Mouse (Mus musculus): Measurements from ENCODE around the gene Tpsab1. TPM values are rescaled to one million over a fixed set of nuclear protein-coding genes. Genes with fewer than 3 reads are reported as not detected.

Gene Tpsab1
- total and polyA plus RNA-seq, 2 experiments from 2014 or later: not detected

- Histone ChIP-seq H3K4me1 (ENCODE audit: insufficient read depth, low read length) (no peaks in the 10 kb centered on the region), H3K36me3 (ENCODE audit: insufficient read depth, low read length) (no peaks in the 10 kb centered on the region), H3K9ac (replicated peaks; ENCODE audit: low read length) (no peak overlapping the region), H3K27me3 (ENCODE audit: insufficient read depth, low read length) (no peaks in the 10 kb centered on the region), H3K27ac (no peak overlapping the region), H3K9me3 (ENCODE audit: low read length) (no peaks in the 10 kb centered on the region), H3K4me2 (ENCODE audit: low read depth, low read length) (no peak overlapping the region), H3K4me3 (ENCODE audit: low read length) (no peak overlapping the region)
- WGBS: 90% methylated on average over 8 of the region's 8 CpGs
- TF ChIP-seq CTCF (IDR thresholded peaks at IDR 0.05; ENCODE audit: low read depth): no peak
- ATAC-seq: no peak
- no peak for DNase-seq (ENCODE audit: low spot score)
These were observed 24.5 kb downstream of the Tpsab1 start for GRCm38 (mm10) chr17:25320819-25321218.

DNA sequence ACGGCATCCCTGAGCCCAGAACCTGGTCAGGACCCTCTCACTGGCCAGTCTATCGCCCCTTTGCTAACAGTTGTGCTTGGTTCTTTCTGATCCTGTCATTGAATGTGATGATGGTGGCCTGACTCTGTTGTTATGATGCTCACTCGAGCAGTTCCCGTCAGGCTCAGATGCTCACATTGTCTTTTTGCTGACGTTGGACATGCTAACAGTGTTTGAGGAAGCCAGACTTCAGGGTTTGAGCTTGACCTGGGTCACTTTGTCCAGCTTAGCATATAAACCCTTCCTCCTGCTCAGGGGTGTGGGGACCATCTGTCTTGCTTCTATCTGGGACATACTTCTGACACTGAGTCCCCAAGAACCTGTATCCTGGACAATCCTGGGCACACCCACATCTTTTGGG is 27.0 kb downstream of the Tpsab1 start, which contains the start of gene Prss29:
Prss29 (plus strand) TSS at position 301 of the 400 bp plus-strand sequence.
- no peaks in the 10 kb centered on the region for H3K9me3 ChIP-seq (ENCODE audit: low read length)
- 68% methylated on average over 5 of the region's 5 CpGs for WGBS
- no peak within 1 kb of the TSS for H3K4me2 ChIP-seq (ENCODE audit: low read depth, low read length)
- no peak within 1 kb of the TSS for H3K9ac ChIP-seq (replicated peaks; ENCODE audit: low read length)
- no peaks in the 10 kb centered on the region for H3K4me1 ChIP-seq (ENCODE audit: insufficient read depth, low read length)
- ATAC-seq (no peak), DNase-seq (ENCODE audit: low spot score) (no peak)
- no peak for TF ChIP-seq CTCF (IDR thresholded peaks at IDR 0.05; ENCODE audit: low read depth)
- H3K4me3 ChIP-seq (ENCODE audit: low read length): no peak within 1 kb of the TSS
- H3K27ac ChIP-seq: no peak within 1 kb of the TSS
- no peaks in the 10 kb centered on the region for H3K27me3 ChIP-seq (ENCODE audit: insufficient read depth, low read length)
- H3K36me3 ChIP-seq (ENCODE audit: insufficient read depth, low read length): no peaks in the 10 kb centered on the region

DNA sequence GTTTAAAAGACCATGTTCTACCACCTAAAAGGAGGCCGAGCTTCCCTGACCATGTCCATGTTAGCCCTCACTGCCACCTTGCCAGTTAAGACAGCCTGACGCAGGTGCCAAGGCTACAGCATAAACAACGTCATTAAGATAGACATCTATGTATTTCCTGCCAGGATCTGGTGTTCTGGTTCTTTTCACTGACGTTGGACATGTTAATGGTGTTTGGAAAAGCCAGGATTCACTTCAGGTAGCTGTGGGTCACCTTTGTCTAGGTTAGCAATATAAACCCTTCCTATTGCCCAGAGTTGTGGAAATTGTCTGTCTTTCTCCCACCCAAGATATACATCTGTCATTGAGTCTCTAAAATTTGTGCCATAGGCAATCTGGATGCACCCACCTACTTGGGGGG is 37.0 kb downstream of the Tpsab1 start, which contains the start of gene Prss28:
Prss28 (plus strand) TSS at position 301 of the 400 bp plus-strand sequence.
- Histone ChIP-seq H3K4me3 (ENCODE audit: low read length) (no peak within 1 kb of the TSS), H3K9me3 (ENCODE audit: low read length) (no peaks in the 10 kb centered on the region), H3K4me1 (ENCODE audit: insufficient read depth, low read length) (no peaks in the 10 kb centered on the region), H3K27ac (no peak within 1 kb of the TSS), H3K27me3 (ENCODE audit: insufficient read depth, low read length) (no peaks in the 10 kb centered on the region), H3K36me3 (ENCODE audit: insufficient read depth, low read length) (no peaks in the 10 kb centered on the region), H3K4me2 (ENCODE audit: low read depth, low read length) (no peak within 1 kb of the TSS), H3K9ac (replicated peaks; ENCODE audit: low read length) (no peak within 1 kb of the TSS)
- no peak for TF ChIP-seq CTCF (IDR thresholded peaks at IDR 0.05; ENCODE audit: low read depth)
- WGBS: 77% methylated on average over 4 of the region's 4 CpGs
- DNase-seq (ENCODE audit: low spot score): no peak
- no peak for ATAC-seq

GRCm38 (mm10) chr17:25298094-25298493 is 47.3 kb downstream of the Tpsab1 start, which contains the start of gene Prss34:
Gene Prss34, plus strand, starts transcription at chr17:25298394.
- Histone ChIP-seq H3K4me1 (ENCODE audit: insufficient read depth, low read length) (no peaks in the 10 kb centered on the region), H3K27me3 (ENCODE audit: insufficient read depth, low read length) (no peaks in the 10 kb centered on the region), H3K9ac (replicated peaks; ENCODE audit: low read length) (no peak within 1 kb of the TSS), H3K4me3 (ENCODE audit: low read length) (no peak within 1 kb of the TSS), H3K4me2 (ENCODE audit: low read depth, low read length) (no peak within 1 kb of the TSS), H3K36me3 (ENCODE audit: insufficient read depth, low read length) (no peaks in the 10 kb centered on the region), H3K9me3 (ENCODE audit: low read length) (no peaks in the 10 kb centered on the region), H3K27ac (no peak within 1 kb of the TSS)
- WGBS: 80% methylated on average over 5 of the region's 5 CpGs
- no peak for TF ChIP-seq CTCF (IDR thresholded peaks at IDR 0.05; ENCODE audit: low read depth)
- DNase-seq (ENCODE audit: low spot score): no peak
- ATAC-seq: no peak

DNA sequence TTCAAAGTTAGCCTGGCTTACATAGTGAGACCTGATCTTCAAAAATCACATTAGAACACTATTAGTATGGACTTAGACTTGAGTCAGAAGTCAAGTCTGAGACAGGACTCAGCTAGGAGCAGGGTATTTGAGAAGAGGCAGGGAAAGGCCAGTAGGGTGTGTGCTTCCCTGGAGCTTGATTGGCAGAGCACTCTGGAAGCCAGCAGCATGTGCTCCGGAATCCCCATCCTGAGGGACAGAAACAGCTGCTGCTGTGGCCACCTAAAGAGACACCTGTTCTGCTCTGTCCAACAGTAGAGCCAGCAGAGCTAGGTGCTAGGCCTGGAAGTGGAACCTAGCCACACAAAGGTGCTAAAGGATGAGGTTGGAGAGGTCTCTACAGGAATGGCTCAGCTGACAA is 51.3 kb downstream of the Tpsab1 start:
- Histone ChIP-seq H3K27me3 (ENCODE audit: insufficient read depth, low read length) (no peaks in the 10 kb centered on the region), H3K4me2 (ENCODE audit: low read depth, low read length) (no peak overlapping the region), H3K9ac (replicated peaks; ENCODE audit: low read length) (no peak overlapping the region), H3K4me1 (ENCODE audit: insufficient read depth, low read length) (no peaks in the 10 kb centered on the region), H3K9me3 (ENCODE audit: low read length) (no peaks in the 10 kb centered on the region), H3K4me3 (ENCODE audit: low read length) (no peak overlapping the region), H3K27ac (no peak overlapping the region), H3K36me3 (ENCODE audit: insufficient read depth, low read length) (no peaks in the 10 kb centered on the region)
- ATAC-seq: no peak
- no peak for DNase-seq (ENCODE audit: low spot score)
- 65% methylated on average over 1 of the region's 1 CpGs for WGBS
- TF ChIP-seq CTCF (IDR thresholded peaks at IDR 0.05; ENCODE audit: low read depth): no peak

- no peak overlapping the region for H3K4me2 ChIP-seq (ENCODE audit: low read depth, low read length)
- no peaks in the 10 kb centered on the region for H3K27me3 ChIP-seq (ENCODE audit: insufficient read depth, low read length)
- no peaks in the 10 kb centered on the region for H3K36me3 ChIP-seq (ENCODE audit: insufficient read depth, low read length)
- no peak overlapping the region for H3K9ac ChIP-seq (replicated peaks; ENCODE audit: low read length)
- no peak for DNase-seq (ENCODE audit: low spot score)
- H3K4me1 ChIP-seq (ENCODE audit: insufficient read depth, low read length): no peaks in the 10 kb centered on the region
- no peak overlapping the region for H3K27ac ChIP-seq
- no peak for TF ChIP-seq CTCF (IDR thresholded peaks at IDR 0.05; ENCODE audit: low read depth)
- WGBS: 84% methylated on average over 5 of the region's 5 CpGs
- H3K9me3 ChIP-seq (ENCODE audit: low read length): no peaks in the 10 kb centered on the region
- no peak for ATAC-seq
- H3K4me3 ChIP-seq (ENCODE audit: low read length): no peak overlapping the region
These were observed 51.9 kb downstream of the Tpsab1 start for GRCm38 (mm10) chr17:25293495-25293894.

Other genes with a start within 250 kb of the Tpsab1 start
- 46.9 and 59.3 TPM in 2 replicates for gene Telo2, start 229.6 kb downstream of the Tpsab1 start, total RNA-seq (2014; rRNA removed)
- gene Telo2, start 229.6 kb downstream of the Tpsab1 start, polyA plus RNA-seq (2015; fragmentation: Nextera tagmentation; extraction: Ambion mirVana): 32.5 and 33.1 TPM in 2 replicates
- 0.63 TPM in 1 of 2 replicates, not detected in the other for gene Ptx4, start 224.8 kb downstream of the Tpsab1 start, total RNA-seq (2014; rRNA removed)
- gene Ptx4, start 224.8 kb downstream of the Tpsab1 start, polyA plus RNA-seq (2015; fragmentation: Nextera tagmentation; extraction: Ambion mirVana): 0.21 and 0.26 TPM in 2 replicates
- gene Clcn7, start 212.2 kb downstream of the Tpsab1 start, total RNA-seq (2014; rRNA removed): 34.9 and 40.6 TPM in 2 replicates
- gene Clcn7, start 212.2 kb downstream of the Tpsab1 start, polyA plus RNA-seq (2015; fragmentation: Nextera tagmentation; extraction: Ambion mirVana): 22.9 and 23.3 TPM in 2 replicates
- gene Ccdc154, start 183.1 kb downstream of the Tpsab1 start, total RNA-seq (2014; rRNA removed): not detected in 2 replicates
- not detected in 2 replicates for gene Ccdc154, start 183.1 kb downstream of the Tpsab1 start, polyA plus RNA-seq (2015; fragmentation: Nextera tagmentation; extraction: Ambion mirVana)
- not detected in 2 replicates for gene Gm38655, start 170.1 kb downstream of the Tpsab1 start, total RNA-seq (2014; rRNA removed)
- not detected in 2 replicates for gene Gm38655, start 170.1 kb downstream of the Tpsab1 start, polyA plus RNA-seq (2015; fragmentation: Nextera tagmentation; extraction: Ambion mirVana)
- gene BC003965, start 161.0 kb downstream of the Tpsab1 start, total RNA-seq (2014; rRNA removed): 15.7 and 19.9 TPM in 2 replicates
- 27.4 and 29.9 TPM in 2 replicates for gene BC003965, start 161.0 kb downstream of the Tpsab1 start, polyA plus RNA-seq (2015; fragmentation: Nextera tagmentation; extraction: Ambion mirVana)
- 39.6 and 43.3 TPM in 2 replicates for gene Unkl, start 157.2 kb downstream of the Tpsab1 start, total RNA-seq (2014; rRNA removed)
- 14.1 and 15.1 TPM in 2 replicates for gene Unkl, start 157.2 kb downstream of the Tpsab1 start, polyA plus RNA-seq (2015; fragmentation: Nextera tagmentation; extraction: Ambion mirVana)
- 87.5 and 89.2 TPM in 2 replicates for gene Gnptg, start 105.4 kb downstream of the Tpsab1 start, total RNA-seq (2014; rRNA removed)
- gene Gnptg, start 105.4 kb downstream of the Tpsab1 start, polyA plus RNA-seq (2015; fragmentation: Nextera tagmentation; extraction: Ambion mirVana): 128 and 129 TPM in 2 replicates
- gene Tsr3, start 105.4 kb downstream of the Tpsab1 start, total RNA-seq (2014; rRNA removed): 42.6 and 43.5 TPM in 2 replicates
- 65.3 and 70.7 TPM in 2 replicates for gene Tsr3, start 105.4 kb downstream of the Tpsab1 start, polyA plus RNA-seq (2015; fragmentation: Nextera tagmentation; extraction: Ambion mirVana)
- 64.0 and 79.3 TPM in 2 replicates for gene Baiap3, start 89.2 kb downstream of the Tpsab1 start, total RNA-seq (2014; rRNA removed)
- 27.3 and 27.8 TPM in 2 replicates for gene Baiap3, start 89.2 kb downstream of the Tpsab1 start, polyA plus RNA-seq (2015; fragmentation: Nextera tagmentation; extraction: Ambion mirVana)
- gene Ube2i, start 70.9 kb downstream of the Tpsab1 start, total RNA-seq (2014; rRNA removed): 340 and 377 TPM in 2 replicates
- 372 and 390 TPM in 2 replicates for gene Ube2i, start 70.9 kb downstream of the Tpsab1 start, polyA plus RNA-seq (2015; fragmentation: Nextera tagmentation; extraction: Ambion mirVana)
- not detected in 2 replicates for gene Prss34, start 47.2 kb downstream of the Tpsab1 start, total RNA-seq (2014; rRNA removed)
- not detected in 2 replicates for gene Prss34, start 47.2 kb downstream of the Tpsab1 start, polyA plus RNA-seq (2015; fragmentation: Nextera tagmentation; extraction: Ambion mirVana)
- gene Prss28, start 36.9 kb downstream of the Tpsab1 start, total RNA-seq (2014; rRNA removed): not detected in 2 replicates
- not detected in 2 replicates for gene Prss28, start 36.9 kb downstream of the Tpsab1 start, polyA plus RNA-seq (2015; fragmentation: Nextera tagmentation; extraction: Ambion mirVana)
- not detected in 2 replicates for gene Prss29, start 26.9 kb downstream of the Tpsab1 start, total RNA-seq (2014; rRNA removed)
- gene Prss29, start 26.9 kb downstream of the Tpsab1 start, polyA plus RNA-seq (2015; fragmentation: Nextera tagmentation; extraction: Ambion mirVana): not detected in 2 replicates
- gene Tpsb2, start 20.7 kb upstream of the Tpsab1 start, total RNA-seq (2014; rRNA removed): 0.21 TPM in 1 of 2 replicates, not detected in the other
- gene Tpsb2, start 20.7 kb upstream of the Tpsab1 start, polyA plus RNA-seq (2015; fragmentation: Nextera tagmentation; extraction: Ambion mirVana): 0.72 and 1.8 TPM in 2 replicates
- gene Tpsg1, start 23.7 kb upstream of the Tpsab1 start, total RNA-seq (2014; rRNA removed): 0.21 TPM in 1 of 2 replicates, not detected in the other
- gene Tpsg1, start 23.7 kb upstream of the Tpsab1 start, polyA plus RNA-seq (2015; fragmentation: Nextera tagmentation; extraction: Ambion mirVana): 0.65 and 1.5 TPM in 2 replicates
- gene Cacna1h, start 88.2 kb upstream of the Tpsab1 start, total RNA-seq (2014; rRNA removed): 82.1 and 111 TPM in 2 replicates
- gene Cacna1h, start 88.2 kb upstream of the Tpsab1 start, polyA plus RNA-seq (2015; fragmentation: Nextera tagmentation; extraction: Ambion mirVana): 4.8 and 5.7 TPM in 2 replicates
- gene Tekt4, start 109.1 kb upstream of the Tpsab1 start, total RNA-seq (2014; rRNA removed): 5.7 and 7.4 TPM in 2 replicates
- gene Tekt4, start 109.1 kb upstream of the Tpsab1 start, polyA plus RNA-seq (2015; fragmentation: Nextera tagmentation; extraction: Ambion mirVana): 2.3 and 3.2 TPM in 2 replicates
- gene Sstr5, start 151.7 kb upstream of the Tpsab1 start, total RNA-seq (2014; rRNA removed): 2.3 and 2.5 TPM in 2 replicates
- 0.84 and 1.2 TPM in 2 replicates for gene Sstr5, start 151.7 kb upstream of the Tpsab1 start, polyA plus RNA-seq (2015; fragmentation: Nextera tagmentation; extraction: Ambion mirVana)
- 52.1 and 54.5 TPM in 2 replicates for gene Sox8, start 225.1 kb upstream of the Tpsab1 start, total RNA-seq (2014; rRNA removed)
- gene Sox8, start 225.1 kb upstream of the Tpsab1 start, polyA plus RNA-seq (2015; fragmentation: Nextera tagmentation; extraction: Ambion mirVana): 28.9 and 31.5 TPM in 2 replicates
- 38.1 and 45.1 TPM in 2 replicates for gene Lmf1, start 233.5 kb upstream of the Tpsab1 start, total RNA-seq (2014; rRNA removed)
- gene Lmf1, start 233.5 kb upstream of the Tpsab1 start, polyA plus RNA-seq (2015; fragmentation: Nextera tagmentation; extraction: Ambion mirVana): 21.4 and 22.4 TPM in 2 replicates

Data from hindbrain, postnatal 0 days (tissue).